In genomic region chrX:112310804-112311530, GRCm38 (mm10) we compare ENCODE assay signal across 8 mouse cellular contexts. TPM values are rescaled to one million over a fixed set of nuclear protein-coding genes. Genes with fewer than 3 reads are reported as not detected.
A peak's percentile ranks its signal among the peaks of the same experiment; 100 is the strongest.
DNase-seq lines count a peak whose midpoint lies in the region; ATAC-seq lines count a peak whose summit lies in the region.

TSS of gene Apool (plus strand) at chrX:112311334.

- no peaks in the 10 kb centered on the region for H3K9me3 ChIP-seq in hindbrain, embryonic 16.5 days (ENCODE audit: control insufficient read depth, low read length)

- 25% methylated on average over 18 of the region's 18 CpGs for WGBS in hindbrain, embryonic 16.5 days
- WGBS in macrophage (ENCODE audit: missing documents): 30% methylated on average over 13 of the region's 18 CpGs

- peak within 1 kb of the TSS; percentile 50 for H3K4me2 ChIP-seq in hindbrain, embryonic 16.5 days (ENCODE audit: low read length)

- peak; percentile 54 for DNase-seq in WW6 (ENCODE audit: low read depth, low spot score)
- peak; percentile 61 to 81 for DNase-seq in cerebellum, postnatal 4 days (ENCODE audit: low spot score in 2 of 2)
- DNase-seq in gastrocnemius, adult 18-20 months (ENCODE audit: low spot score): peak; percentile 91
- DNase-seq in left cerebral cortex, adult 18-20 months (ENCODE audit: low spot score in 2 of 2): peak; percentile 75
- DNase-seq in right cerebral cortex, adult 18-20 months: peak; percentile 79
- peak; percentile 33 for DNase-seq in urinary bladder, postnatal 10 days (ENCODE audit: low spot score)

- no peaks in the 10 kb centered on the region for H3K27me3 ChIP-seq in hindbrain, embryonic 16.5 days (replicated peaks; ENCODE audit: control insufficient read depth, insufficient read depth, low read length)

- H3K4me3 ChIP-seq in hindbrain, embryonic 16.5 days (ENCODE audit: low read length): peak within 1 kb of the TSS; percentile 54
- peak within 1 kb of the TSS; percentile 71 for H3K4me3 ChIP-seq in macrophage (ENCODE audit: inconsistent target)

- ATAC-seq in hindbrain, embryonic 16.5 days: peak; percentile 99

- H3K4me1 ChIP-seq in hindbrain, embryonic 16.5 days (ENCODE audit: control insufficient read depth, insufficient read depth, low read depth, low read length): no peaks in the 10 kb centered on the region; the same call in 1 of the 2 replicates

- peaks cover 20% of the 10 kb centered on the region; the same call in 1 of the 2 replicates for H3K79me2 ChIP-seq in macrophage (ENCODE audit: inconsistent target)

- H3K27ac ChIP-seq in hindbrain, embryonic 16.5 days (ENCODE audit: low read depth, low read length): no peak within 1 kb of the TSS
- peak within 1 kb of the TSS; percentile 54 for H3K27ac ChIP-seq in macrophage

- no peaks in the 10 kb centered on the region for H3K36me3 ChIP-seq in hindbrain, embryonic 16.5 days (ENCODE audit: control insufficient read depth, insufficient read depth, low read length)
- H3K36me3 ChIP-seq in macrophage (ENCODE audit: inconsistent target): no peaks in the 10 kb centered on the region

- peak within 1 kb of the TSS; percentile 57 for H3K9ac ChIP-seq in hindbrain, embryonic 16.5 days (ENCODE audit: low read depth, low read length)

RNA-seq across cellular contexts. Expression of gene Apool, which starts in this region (rescaled TPM):
- 10 to 100 TPM; 40.0 to 41.8 TPM for total RNA-seq in gastrocnemius, adult 18-20 months (2021)
- 16.8 and 18.5 TPM in 2 replicates for polyA plus RNA-seq in hindbrain, embryonic 16.5 days (2015; fragmentation: Nextera tagmentation; extraction: Ambion mirVana)
- total RNA-seq in left cerebral cortex, adult 18-20 months (2021): 1 to 10 TPM; 6.0 TPM
- total RNA-seq in macrophage (2018; cell fraction: chromatin; rRNA removed): 10 to 100 TPM in 20 of 26 experiments, 1 to 10 TPM in 6; 1.6 to 28.6 (median 16.4) TPM
- total RNA-seq in macrophage (2018; cell fraction: cytosol; rRNA removed): 10 to 100 TPM; 15.8 to 42.2 (median 29.5) TPM
- total RNA-seq in macrophage (2018; cell fraction: nucleus; rRNA removed): 10 to 100 TPM in 22 of 26 experiments, 1 to 10 TPM in 4; 3.9 to 35.4 (median 16.7) TPM
- 15.9 to 26.2 TPM (median 18.3 TPM) in 3 replicates for polyA plus RNA-seq in macrophage (2018)

Comparison
In these comparisons a context has a peak if more than half of its experiments do, and no peak if none do; other contexts are left out.
1. RNA of gene Apool (total RNA-seq): 40.0 to 41.8 TPM in gastrocnemius, adult 18-20 months; 6.0 TPM in left cerebral cortex, adult 18-20 months; every median in the first group is over 4 times any median in the second.
2. DNase-seq: peak in every context shown above with its lines; median percentile 91 in gastrocnemius, adult 18-20 months; 79 in right cerebral cortex, adult 18-20 months; 75 in left cerebral cortex, adult 18-20 months; 71 in cerebellum, postnatal 4 days; 54 in WW6; 33 in urinary bladder, postnatal 10 days.